Mouse (Mus musculus) T-helper 17 cell (primary cell): ENCODE measurements around the gene Wscd2.

ENCODE experiments used
- in situ Hi-C, 2 experiments: fragments of 300-600 bp; cut with MboI, MseI; formaldehyde crosslinking; loops; 1 replicate in 1 of 2; 2 replicates in 1 of 2; pipeline ENCODE4 v1.15.1; 2025; ENCODE audit warnings: high pct_unique_total_duplicates in 2 of 2

Wscd2 gene

DNA sequence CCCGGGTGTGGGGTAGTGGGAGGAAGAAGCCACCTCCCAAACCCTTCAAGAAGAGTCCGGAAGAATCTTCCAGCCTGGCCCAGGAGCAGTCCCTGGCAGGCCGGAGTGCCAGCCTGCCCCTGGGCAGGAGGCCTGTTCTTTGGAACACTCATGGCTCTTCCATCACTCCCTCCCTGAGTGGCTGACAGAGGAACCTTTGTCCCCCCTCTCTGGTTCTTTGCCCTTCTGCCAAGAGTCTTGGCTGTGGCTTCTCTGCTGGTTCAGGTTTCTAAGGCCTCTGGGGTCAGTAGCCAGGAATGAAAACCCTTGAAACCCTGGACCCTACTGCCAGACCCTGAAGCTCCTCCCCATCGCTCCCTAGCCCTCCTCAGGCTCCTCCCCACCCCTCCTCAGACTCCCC, 147.5 kb downstream of the Wscd2 start:
- in situ Hi-C loops, result no loop called here

DNA sequence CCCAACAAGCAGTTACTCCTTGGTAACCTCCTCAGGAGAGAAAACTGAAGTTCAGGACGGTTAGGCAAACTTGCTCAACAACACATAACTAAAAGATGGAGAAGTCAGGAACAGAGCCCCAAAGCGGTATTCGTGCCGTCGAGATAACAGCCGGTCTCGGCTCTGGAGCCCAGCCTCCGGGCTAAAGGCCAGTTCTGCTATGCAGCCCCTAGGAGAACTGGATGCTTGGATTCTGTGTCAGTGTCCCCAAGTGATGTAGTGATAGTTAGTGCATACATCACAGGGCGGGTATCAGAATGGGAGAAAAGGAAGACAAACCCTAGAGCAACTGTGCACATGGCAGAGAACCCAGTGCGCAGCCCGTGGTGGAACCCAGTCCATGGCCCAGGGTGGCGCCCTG, 147.9 kb downstream of the Wscd2 start:
- in situ Hi-C loops, result no loop called here

DNA sequence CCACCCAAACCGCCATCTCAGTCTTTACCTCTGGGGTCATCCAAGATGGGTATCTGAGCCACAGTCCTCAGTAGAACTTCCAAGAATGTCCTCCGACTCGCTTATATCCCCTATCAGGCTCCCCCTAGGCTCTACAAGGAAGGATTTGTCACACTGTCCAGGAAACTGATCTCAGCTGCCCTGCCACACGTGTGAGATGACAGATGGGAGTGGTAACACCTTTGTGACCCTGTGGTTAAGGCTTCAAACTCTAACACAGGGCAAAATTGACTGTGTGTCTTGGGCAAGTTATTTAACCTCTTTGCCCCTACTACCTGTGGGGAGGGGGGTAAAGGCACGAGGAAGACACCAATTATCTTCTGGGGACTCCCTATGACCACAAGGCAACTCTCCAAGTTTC, 149.0 kb downstream of the Wscd2 start:
- in situ Hi-C loops, result no loop called here
